Comparison of ENCODE assay signal across 10 mouse cellular contexts in the genomic region with DNA sequence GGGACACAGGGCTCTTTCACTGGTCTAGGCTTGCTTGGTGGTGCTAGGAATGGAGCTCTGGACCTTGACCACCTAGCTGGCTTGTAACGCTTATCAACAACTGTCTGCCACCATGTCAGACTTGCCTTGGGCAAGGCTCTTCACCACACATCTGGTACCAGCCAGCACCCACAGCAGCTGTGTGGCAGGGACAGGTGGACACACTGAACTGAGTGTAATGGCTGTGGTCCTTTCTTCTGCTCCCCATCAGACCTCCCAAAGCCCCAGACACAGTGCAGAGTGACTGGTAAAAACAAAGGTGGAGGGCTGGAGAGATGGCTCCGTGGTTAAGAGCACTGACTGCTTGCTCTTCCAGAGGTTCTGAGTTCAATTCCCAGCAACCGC. TPM values are rescaled to one million over a fixed set of nuclear protein-coding genes. Genes with fewer than 3 reads are reported as not detected.
A peak's percentile ranks its signal among the peaks of the same experiment; 100 is the strongest.
DNase-seq lines count a peak whose midpoint lies in the region; ATAC-seq and TF ChIP-seq lines count a peak whose summit lies in the region.
"Had no signal": no experiment of that assay in that cellular context is flagged by ENCODE, and none has a peak within 500 bp of the region (broad histone marks: within the 10 kb centered on the region; RNA-seq: fewer than 3 reads in every experiment).

No protein-coding gene starts in this region.

- peak overlapping the region; percentile 75 for H3K27ac ChIP-seq in forebrain, embryonic 10.5 days
- no peak overlapping the region for H3K27ac ChIP-seq in forebrain, embryonic 14.5 days (ENCODE audit: low read depth, low read length)
- peak overlapping the region; percentile 95; the same call in 1 of the 2 replicates for H3K27ac ChIP-seq in kidney, embryonic 14.5 days (ENCODE audit: low read depth, low read length)
- H3K27ac ChIP-seq in cortical plate, adult 2 months (ENCODE audit: insufficient read depth, low read length), result 0 out of 2 replicates have a peak overlapping the region, but pooled peaks have one; percentile 60
- H3K27ac ChIP-seq in liver, embryonic 12.5 days, result peak overlapping the region; percentile 78
- H3K27ac ChIP-seq: forebrain, embryonic 15.5 days; midbrain, embryonic 13.5 days had no signal

- no peak for TF ChIP-seq CTCF in cortical plate, adult 2 months (IDR thresholded peaks at IDR 0.05; ENCODE audit: extremely low read depth, insufficient read depth, low read length)

- H3K4me1 ChIP-seq in forebrain, embryonic 10.5 days, result peaks cover 71% of the 10 kb centered on the region
- H3K4me1 ChIP-seq in forebrain, embryonic 14.5 days (ENCODE audit: control insufficient read depth, insufficient read depth, low read length), result no peaks in the 10 kb centered on the region
- H3K4me1 ChIP-seq in kidney, embryonic 14.5 days (ENCODE audit: control insufficient read depth, insufficient read depth, low read length), result peaks cover 73% of the 10 kb centered on the region
- H3K4me1 ChIP-seq in cortical plate, adult 2 months (ENCODE audit: control insufficient read depth, insufficient read depth, low read length), result no peaks in the 10 kb centered on the region
- H3K4me1 ChIP-seq in liver, embryonic 12.5 days, result peaks cover 56% of the 10 kb centered on the region

- WGBS in forebrain, embryonic 10.5 days, result 82% methylated on average over 3 of the region's 3 CpGs
- WGBS in forebrain, embryonic 14.5 days, result 79% methylated on average over 3 of the region's 3 CpGs
- WGBS in kidney, embryonic 14.5 days, result 81% methylated on average over 3 of the region's 3 CpGs
- WGBS in liver, embryonic 12.5 days (ENCODE audit: insufficient replicate concordance), result 62% methylated on average over 3 of the region's 3 CpGs

- no peak overlapping the region for H3K4me2 ChIP-seq in forebrain, embryonic 14.5 days (ENCODE audit: low read length)
- H3K4me2 ChIP-seq in kidney, embryonic 14.5 days (replicated peaks; ENCODE audit: low read depth, low read length), result peak overlapping the region; percentile 31; the same call in 1 of the 2 replicates
- peak overlapping the region; percentile 47 for H3K4me2 ChIP-seq in liver, embryonic 12.5 days
- H3K4me2 ChIP-seq: forebrain, embryonic 15.5 days had no signal

- no peak for DNase-seq in forebrain, embryonic 10.5 days (ENCODE audit: extremely low spot score, low spot score)
- DNase-seq in forebrain, embryonic 14.5 days (ENCODE audit: low spot score), result no peak
- DNase-seq in kidney, postnatal 10 days, result no peak
- DNase-seq in embryo, embryonic 10 days (ENCODE audit: low spot score), result no peak
- DNase-seq in thymus, postnatal 36 days, result no peak

- TF ChIP-seq POLR2A in cortical plate, adult 2 months (IDR thresholded peaks at IDR 0.05; ENCODE audit: extremely low read depth, insufficient read depth, low read length), result no peak

- H3K36me3 ChIP-seq in forebrain, embryonic 10.5 days (replicated peaks), result no peaks in the 10 kb centered on the region
- no peaks in the 10 kb centered on the region for H3K36me3 ChIP-seq in forebrain, embryonic 14.5 days (ENCODE audit: control insufficient read depth, insufficient read depth, low read length)
- H3K36me3 ChIP-seq in kidney, embryonic 14.5 days (ENCODE audit: control insufficient read depth, insufficient read depth, low read length), result no peaks in the 10 kb centered on the region
- H3K36me3 ChIP-seq in liver, embryonic 12.5 days, result no peaks in the 10 kb centered on the region
- H3K36me3 ChIP-seq: forebrain, embryonic 15.5 days; midbrain, embryonic 13.5 days had no signal

- ATAC-seq in forebrain, embryonic 14.5 days, result no peak
- no peak for ATAC-seq in kidney, embryonic 14.5 days (ENCODE audit: low FRiP score, low TSS enrichment)
- no peak for ATAC-seq in liver, embryonic 12.5 days
- ATAC-seq: forebrain, embryonic 15.5 days; midbrain, embryonic 13.5 days had no signal

- H3K9me3 ChIP-seq in forebrain, embryonic 10.5 days, result no peaks in the 10 kb centered on the region
- H3K9me3 ChIP-seq in forebrain, embryonic 14.5 days (replicated peaks; ENCODE audit: control insufficient read depth, low read length), result no peaks in the 10 kb centered on the region
- H3K9me3 ChIP-seq in kidney, embryonic 14.5 days (ENCODE audit: control insufficient read depth, low read length), result no peaks in the 10 kb centered on the region
- no peaks in the 10 kb centered on the region for H3K9me3 ChIP-seq in liver, embryonic 12.5 days (replicated peaks)
- H3K9me3 ChIP-seq: forebrain, embryonic 15.5 days; midbrain, embryonic 13.5 days had no signal

- H3K9ac ChIP-seq in forebrain, embryonic 14.5 days (ENCODE audit: low read length), result no peak overlapping the region
- H3K9ac ChIP-seq in kidney, embryonic 14.5 days (ENCODE audit: low read depth, low read length), result peak overlapping the region; percentile 23; the same call in 1 of the 2 replicates
- H3K9ac ChIP-seq in liver, embryonic 12.5 days, result no peak overlapping the region
- H3K9ac ChIP-seq: forebrain, embryonic 15.5 days; midbrain, embryonic 13.5 days had no signal

- peaks cover 80% of the 10 kb centered on the region for H3K27me3 ChIP-seq in forebrain, embryonic 10.5 days (ENCODE audit: poor library complexity, severe bottlenecking)
- peaks cover 23% of the 10 kb centered on the region for H3K27me3 ChIP-seq in forebrain, embryonic 14.5 days (replicated peaks; ENCODE audit: control insufficient read depth, insufficient read depth, low read length)
- H3K27me3 ChIP-seq in kidney, embryonic 14.5 days (ENCODE audit: control insufficient read depth, insufficient read depth, low read length), result no peaks in the 10 kb centered on the region
- peaks cover 28% of the 10 kb centered on the region for H3K27me3 ChIP-seq in liver, embryonic 12.5 days (replicated peaks)

- no peak overlapping the region for H3K4me3 ChIP-seq in forebrain, embryonic 10.5 days
- H3K4me3 ChIP-seq in forebrain, embryonic 14.5 days (ENCODE audit: low read depth, low read length), result no peak overlapping the region
- no peak overlapping the region for H3K4me3 ChIP-seq in kidney, embryonic 14.5 days (ENCODE audit: low read length)
- no peak overlapping the region for H3K4me3 ChIP-seq in cortical plate, adult 2 months (ENCODE audit: insufficient read depth, low read length)
- no peak overlapping the region for H3K4me3 ChIP-seq in liver, embryonic 12.5 days
- H3K4me3 ChIP-seq: forebrain, embryonic 15.5 days; midbrain, embryonic 13.5 days had no signal

RNA-seq across cellular contexts. Expression of a gene that starts 17.9 kb away (rescaled TPM):
- polyA plus RNA-seq in forebrain, embryonic 10.5 days (2016; fragmentation: Nextera tagmentation; extraction: Ambion mirVana), result 0.31 and 0.32 TPM in 2 replicates
- polyA plus RNA-seq in forebrain, embryonic 14.5 days (2014; fragmentation: Nextera tagmentation; extraction: Ambion mirVana), result 0.13 and 0.62 TPM in 2 replicates
- polyA plus RNA-seq in kidney, embryonic 14.5 days (2014; fragmentation: Nextera tagmentation; extraction: Ambion mirVana), result 0.87 and 0.89 TPM in 2 replicates
- 0.38 and 0.81 TPM in 2 replicates for polyA plus RNA-seq in cortical plate, adult 2 months (2012; rRNA removed)
- 0.13 and 0.29 TPM in 2 replicates for polyA plus RNA-seq in liver, embryonic 12.5 days (2016; fragmentation: Nextera tagmentation; extraction: Ambion mirVana)

RNA-seq across cellular contexts. Expression of a gene that starts 28.7 kb away (rescaled TPM):
- 0.38 and 0.46 TPM in 2 replicates for polyA plus RNA-seq in forebrain, embryonic 10.5 days (2016; fragmentation: Nextera tagmentation; extraction: Ambion mirVana)
- polyA plus RNA-seq in forebrain, embryonic 14.5 days (2014; fragmentation: Nextera tagmentation; extraction: Ambion mirVana), result 0.74 and 0.94 TPM in 2 replicates
- polyA plus RNA-seq in kidney, embryonic 14.5 days (2014; fragmentation: Nextera tagmentation; extraction: Ambion mirVana), result 5.3 and 5.4 TPM in 2 replicates
- 0.40 TPM in 1 of 2 replicates, not detected in the other for polyA plus RNA-seq in cortical plate, adult 2 months (2012; rRNA removed)
- 0.31 and 0.59 TPM in 2 replicates for polyA plus RNA-seq in liver, embryonic 12.5 days (2016; fragmentation: Nextera tagmentation; extraction: Ambion mirVana)

RNA-seq across cellular contexts. Expression of a gene that starts 30.5 kb away (rescaled TPM):
- 0.06 and 0.14 TPM in 2 replicates for polyA plus RNA-seq in forebrain, embryonic 10.5 days (2016; fragmentation: Nextera tagmentation; extraction: Ambion mirVana)
- 0.62 and 0.66 TPM in 2 replicates for polyA plus RNA-seq in forebrain, embryonic 14.5 days (2014; fragmentation: Nextera tagmentation; extraction: Ambion mirVana)
- 0.95 and 0.97 TPM in 2 replicates for polyA plus RNA-seq in kidney, embryonic 14.5 days (2014; fragmentation: Nextera tagmentation; extraction: Ambion mirVana)
- polyA plus RNA-seq in cortical plate, adult 2 months (2012; rRNA removed), result 0.25 and 0.27 TPM in 2 replicates
- 0.05 TPM in 1 of 2 replicates, not detected in the other for polyA plus RNA-seq in liver, embryonic 12.5 days (2016; fragmentation: Nextera tagmentation; extraction: Ambion mirVana)

RNA-seq across cellular contexts. Expression of a gene that starts 57.8 kb away (rescaled TPM):
- polyA plus RNA-seq in forebrain, embryonic 10.5 days (2016; fragmentation: Nextera tagmentation; extraction: Ambion mirVana), result 10.7 and 11.2 TPM in 2 replicates
- polyA plus RNA-seq in forebrain, embryonic 14.5 days (2014; fragmentation: Nextera tagmentation; extraction: Ambion mirVana), result 5.2 and 6.0 TPM in 2 replicates
- polyA plus RNA-seq in kidney, embryonic 14.5 days (2014; fragmentation: Nextera tagmentation; extraction: Ambion mirVana), result 25.3 and 41.0 TPM in 2 replicates
- polyA plus RNA-seq in cortical plate, adult 2 months (2012; rRNA removed), result 9.6 and 9.9 TPM in 2 replicates
- polyA plus RNA-seq in liver, embryonic 12.5 days (2016; fragmentation: Nextera tagmentation; extraction: Ambion mirVana), result 9.4 and 10.2 TPM in 2 replicates
